Mouse (Mus musculus): ENCODE results near the gene Bri3.

Bri3 gene

GRCm38 (mm10) chr5:144427861-144428260 is 183.6 kb downstream of the Bri3 start:
- no peak for DNase-seq (ENCODE audit: low read depth, low spot score)

DNA sequence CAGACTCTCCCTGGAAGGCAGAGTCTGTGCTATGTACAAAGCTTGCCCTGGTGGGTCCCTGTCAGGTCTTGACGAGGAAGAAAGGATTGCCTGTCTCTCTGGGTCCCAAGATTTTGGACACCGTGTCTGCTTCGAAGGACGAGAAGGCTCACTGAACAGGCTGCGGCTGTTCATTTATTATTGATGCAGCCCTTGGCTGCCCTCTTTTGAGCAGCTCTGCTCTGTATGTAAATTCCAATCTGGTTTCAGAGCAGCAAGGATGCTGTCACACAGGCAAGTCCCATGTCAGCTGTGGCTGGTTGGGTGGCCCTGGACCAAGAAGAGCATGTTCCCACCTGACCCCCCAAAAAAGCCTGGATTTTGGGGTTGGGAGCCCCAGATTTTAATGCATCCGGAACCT is 187.2 kb downstream of the Bri3 start:
- no peak for DNase-seq (ENCODE audit: low read depth, low spot score)

DNA sequence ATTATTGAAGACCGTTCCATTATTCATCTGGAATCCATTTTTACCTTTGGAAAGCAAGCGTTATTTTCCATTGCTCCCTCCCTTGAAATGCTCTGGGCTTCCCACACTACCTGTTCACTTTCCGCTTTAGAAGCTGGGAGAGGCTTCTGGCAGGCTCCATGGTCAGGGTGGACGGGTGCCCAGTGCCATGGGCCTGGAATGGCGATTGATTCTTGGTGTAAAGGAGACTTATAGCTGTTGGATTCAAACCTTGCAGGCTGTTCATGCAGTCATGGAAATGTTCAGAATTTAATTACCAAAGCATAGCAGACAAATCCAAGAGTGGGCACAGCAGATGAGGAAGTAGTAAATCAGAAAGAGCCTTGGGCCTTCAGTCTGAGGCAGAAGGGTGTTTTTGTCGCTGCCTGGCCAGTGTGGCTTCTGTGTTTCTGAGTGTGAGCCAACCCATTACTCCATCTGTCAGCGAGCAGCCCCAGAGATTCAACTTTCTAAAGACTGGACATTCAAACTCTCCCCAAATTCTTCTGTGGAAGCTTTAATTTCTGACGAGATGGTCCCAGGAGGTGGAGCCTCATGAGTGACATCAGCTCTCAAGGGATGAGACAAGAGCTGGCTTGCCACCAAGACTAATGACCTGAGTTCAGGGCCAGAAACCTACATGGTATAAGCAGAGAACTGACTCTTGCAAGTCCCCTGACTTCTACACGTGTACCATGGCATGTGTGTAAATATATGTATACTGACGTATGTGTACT is 195.2 kb downstream of the Bri3 start:
- DNase-seq (ENCODE audit: low read depth, low spot score), result no peak

DNA sequence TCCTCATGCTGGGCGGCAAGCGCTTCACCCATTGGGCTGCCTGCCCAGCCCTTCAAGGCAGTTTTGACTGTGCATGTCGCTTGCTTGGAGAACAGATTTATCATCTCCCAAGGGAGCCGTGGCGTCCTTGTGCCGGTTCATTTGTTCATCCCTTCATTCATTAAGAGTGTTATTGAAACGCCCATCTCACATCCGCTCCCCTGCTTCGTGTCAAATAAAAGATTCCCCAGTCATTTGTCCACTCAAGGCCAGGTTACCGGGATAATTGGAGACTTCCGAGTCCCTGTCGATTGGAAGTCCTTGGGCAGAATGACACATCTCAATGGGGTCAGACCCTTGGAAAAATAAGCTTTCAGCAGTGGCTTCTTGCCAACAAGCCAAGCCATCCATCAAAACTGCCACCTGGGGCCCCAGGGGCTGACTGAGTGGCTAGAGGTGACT is 197.6 kb downstream of the Bri3 start:
- no peak for DNase-seq (ENCODE audit: low read depth, low spot score)

DNA sequence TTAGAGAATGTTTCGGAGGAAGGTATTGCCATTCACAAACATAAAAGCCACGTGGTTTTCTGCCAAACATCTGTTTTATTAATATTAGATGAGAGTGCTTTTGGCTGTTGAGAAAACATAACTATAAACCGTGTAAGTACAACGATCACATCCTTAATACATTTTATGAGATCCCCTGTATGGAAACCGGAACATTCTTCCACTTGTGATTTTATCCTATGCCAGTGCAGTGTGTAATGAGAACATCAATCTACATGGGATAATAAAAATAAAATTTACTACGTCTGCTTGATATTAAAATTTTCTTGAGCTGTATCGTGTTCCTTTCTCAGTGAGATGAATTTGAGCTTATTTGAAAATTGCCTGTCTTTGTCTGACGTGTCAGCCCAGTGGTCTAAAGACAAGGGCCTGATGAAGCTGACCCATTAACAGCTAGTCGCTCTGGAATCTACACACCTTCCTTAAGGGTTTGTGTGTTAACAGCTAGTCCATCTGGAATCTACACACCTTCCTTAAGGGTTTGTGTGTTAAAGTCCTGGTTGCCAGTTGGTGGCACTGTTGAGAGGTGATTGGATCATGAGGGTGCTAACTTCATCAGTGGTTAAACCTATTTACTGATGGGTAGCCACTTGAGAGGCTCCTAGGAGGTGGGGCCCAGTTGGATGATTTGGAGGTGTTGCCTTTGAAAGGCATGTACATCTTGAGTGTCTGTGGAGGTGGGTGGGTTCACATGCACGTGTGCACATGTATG is 202.4 kb downstream of the Bri3 start:
- no peak for DNase-seq (ENCODE audit: low read depth, low spot score)

- no peak for DNase-seq (ENCODE audit: low read depth, low spot score)
Observed at GRCm38 (mm10) chr5:144447226-144447616, 203.0 kb downstream of the Bri3 start.

DNA sequence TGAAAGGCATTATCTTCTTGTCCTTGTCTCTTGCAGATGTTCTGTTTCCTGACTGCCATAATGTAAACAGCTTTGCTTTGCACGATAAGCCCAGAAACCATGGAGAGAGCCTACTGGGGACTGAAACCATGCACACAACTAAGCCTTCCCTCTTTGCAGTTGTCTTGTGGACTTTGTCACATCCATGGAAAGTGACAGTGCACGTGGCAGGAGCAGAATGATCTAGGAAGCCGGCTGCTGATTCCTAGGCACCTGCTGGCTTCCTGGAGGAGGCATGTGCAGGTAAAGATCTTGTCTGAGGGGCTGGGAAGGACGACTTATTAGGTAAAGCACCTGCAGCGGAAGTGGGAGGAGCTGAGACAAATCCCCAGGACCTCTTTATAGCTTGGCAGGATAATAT is 203.7 kb downstream of the Bri3 start:
- no peak for DNase-seq (ENCODE audit: low read depth, low spot score)

DNA sequence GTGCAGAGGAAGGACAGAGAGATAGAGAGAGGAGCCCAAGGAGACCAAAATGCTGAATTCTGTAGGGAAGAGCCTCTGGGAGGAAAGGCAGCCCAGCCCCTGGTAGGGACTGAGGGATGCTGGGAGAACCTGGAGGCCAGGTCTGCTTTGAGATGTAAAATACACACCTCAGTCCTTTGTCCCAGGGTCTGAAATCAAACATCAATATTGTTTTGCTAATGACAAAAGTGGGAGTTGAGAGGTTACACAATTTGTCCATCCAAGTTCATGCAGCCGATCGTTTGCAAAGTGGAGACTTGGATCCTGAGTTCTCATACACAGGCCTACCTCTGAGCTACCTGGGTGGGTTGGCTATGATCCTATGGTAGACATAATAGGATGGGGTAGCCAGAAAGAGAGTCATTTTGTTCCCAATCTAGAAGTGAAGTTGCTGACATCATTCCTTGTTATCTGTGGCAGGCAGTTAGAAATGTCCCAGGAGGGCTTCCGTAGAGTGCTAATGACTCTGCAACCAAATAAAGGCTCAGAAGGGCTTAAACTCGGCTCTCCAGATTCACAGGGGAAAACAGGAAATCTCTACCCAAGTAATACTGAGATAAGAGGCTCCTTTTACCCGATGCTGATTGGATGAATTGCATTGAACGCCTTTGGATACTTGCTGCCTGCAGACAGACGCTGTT is 208.7 kb downstream of the Bri3 start:
- DNase-seq (ENCODE audit: low read depth, low spot score), result no peak

GRCm38 (mm10) chr5:144457623-144458287 is 213.5 kb downstream of the Bri3 start:
- DNase-seq (ENCODE audit: low read depth, low spot score), result no peak

DNA sequence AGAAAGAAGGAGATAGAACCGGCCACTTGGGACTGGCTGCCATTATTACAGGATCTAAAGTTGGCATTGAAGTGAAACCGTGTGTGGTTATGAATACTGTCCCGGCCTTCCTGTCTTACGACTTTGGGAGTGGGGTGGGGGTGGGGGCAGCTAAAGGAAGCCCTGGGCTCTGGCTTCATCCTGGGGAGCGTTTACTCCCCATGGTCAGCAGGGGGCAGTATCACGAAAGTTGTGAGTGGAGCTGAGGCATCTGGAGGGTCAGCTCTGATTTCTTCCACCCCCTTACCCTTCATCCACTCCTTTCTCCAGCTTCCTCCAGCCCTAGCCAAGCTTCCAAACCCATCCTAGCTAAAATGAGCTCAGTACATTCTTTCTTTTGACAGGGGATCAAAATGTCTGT is 222.8 kb downstream of the Bri3 start:
- DNase-seq (ENCODE audit: low read depth, low spot score), result no peak

- DNase-seq (ENCODE audit: low read depth, low spot score), result peak; percentile 58
Observed at GRCm38 (mm10) chr5:144473056-144473455, 228.8 kb downstream of the Bri3 start.

GRCm38 (mm10) chr5:144479677-144480171 is 235.5 kb downstream of the Bri3 start:
- DNase-seq (ENCODE audit: low read depth, low spot score), result no peak

DNA sequence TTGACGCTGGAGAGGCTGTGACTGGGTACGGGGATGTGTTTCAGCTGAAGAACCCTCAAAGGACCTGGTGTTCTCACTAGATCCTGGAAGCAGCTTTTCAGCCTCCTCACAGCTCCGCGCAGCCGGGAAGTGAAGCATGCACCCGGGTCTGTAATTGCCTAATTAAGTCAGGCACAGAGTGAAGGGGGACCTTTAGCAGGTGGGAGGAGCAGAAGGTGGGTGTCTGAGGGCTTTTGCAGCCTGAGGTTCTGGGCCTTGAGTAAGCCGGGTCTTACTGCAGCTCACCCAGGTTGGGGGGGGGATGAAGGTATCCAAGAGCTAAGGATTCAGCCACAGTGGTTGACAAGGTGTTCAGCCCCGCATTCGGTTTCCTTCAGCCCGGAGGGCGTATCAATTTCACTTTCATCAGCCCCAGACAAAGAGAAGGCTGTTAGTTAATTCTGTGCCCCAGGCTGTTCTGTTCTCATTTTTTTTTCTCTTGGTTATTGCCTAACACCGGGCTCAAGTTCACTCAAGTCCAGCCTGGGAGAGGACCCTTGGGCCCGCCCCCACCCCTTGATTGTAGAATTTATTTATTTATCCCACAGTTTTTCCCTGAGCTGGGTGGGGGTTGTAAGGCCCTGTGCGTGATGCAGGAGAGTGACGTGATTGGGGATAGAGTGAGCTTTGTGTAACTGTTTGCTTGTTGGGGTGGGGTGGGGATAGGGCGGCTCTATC is 239.6 kb downstream of the Bri3 start:
- no peak for DNase-seq (ENCODE audit: low read depth, low spot score)

GRCm38 (mm10) chr5:144491308-144491707 is 247.1 kb downstream of the Bri3 start:
- no peak for DNase-seq (ENCODE audit: low read depth, low spot score)
